Mouse (Mus musculus) T-helper 17 cell (primary cell): ENCODE measurements at regions not wholly inside any gene's neighbourhood (a gene's known extent, or its start where the extent isn't known, plus 50 kb on each side); places are given as distances from the start of the nearest gene placed in this dataset.

ENCODE experiments used
- in situ Hi-C, 2 experiments: fragments of 300-600 bp; cut with MboI, MseI; formaldehyde crosslinking; loops; 1 replicate in 1 of 2; 2 replicates in 1 of 2; pipeline ENCODE4 v1.15.1; 2025; ENCODE audit warnings: high pct_unique_total_duplicates in 2 of 2

GRCm38 (mm10) chr8:116237561-116238100 is 267.1 kb upstream of the Dynlrb2 start:
- in situ Hi-C loops: no loop called here

GRCm38 (mm10) chr8:116229654-116230136 is 275.1 kb upstream of the Dynlrb2 start:
- in situ Hi-C loops: no loop called here

GRCm38 (mm10) chr8:116227003-116227402 is 277.8 kb upstream of the Dynlrb2 start:
- in situ Hi-C loops: no loop called here

GRCm38 (mm10) chr8:116223235-116223634 is 281.5 kb upstream of the Dynlrb2 start:
- in situ Hi-C loops: no loop called here

- in situ Hi-C loops: no loop called here
These were observed 288.9 kb upstream of the Dynlrb2 start for GRCm38 (mm10) chr8:116215909-116216308.

GRCm38 (mm10) chr8:116215286-116215860 is 289.4 kb upstream of the Dynlrb2 start:
- in situ Hi-C loops: no loop called here

GRCm38 (mm10) chr8:116203631-116204030 is 301.1 kb upstream of the Dynlrb2 start:
- in situ Hi-C loops: no loop called here

GRCm38 (mm10) chr8:116200459-116200999 is 304.2 kb upstream of the Dynlrb2 start:
- in situ Hi-C loops: no loop called here

- in situ Hi-C loops: no loop called here
These were observed 308.1 kb upstream of the Dynlrb2 start for GRCm38 (mm10) chr8:116196623-116197184.

- in situ Hi-C loops: no loop called here
These were observed 312.7 kb upstream of the Dynlrb2 start for GRCm38 (mm10) chr8:116192096-116192495.

- in situ Hi-C loops: no loop called here
These were observed 319.6 kb upstream of the Dynlrb2 start for GRCm38 (mm10) chr8:116185206-116185605.

GRCm38 (mm10) chr8:116184241-116184640 is 320.5 kb upstream of the Dynlrb2 start:
- in situ Hi-C loops: no loop called here

GRCm38 (mm10) chr8:116177946-116178345 is 326.8 kb upstream of the Dynlrb2 start:
- in situ Hi-C loops: no loop called here

- in situ Hi-C loops: no loop called here
These were observed 329.9 kb upstream of the Dynlrb2 start for GRCm38 (mm10) chr8:116174891-116175290.

- in situ Hi-C loops: no loop called here
These were observed 330.8 kb upstream of the Dynlrb2 start for GRCm38 (mm10) chr8:116173961-116174360.

- in situ Hi-C loops: no loop called here
These were observed 336.9 kb upstream of the Dynlrb2 start for GRCm38 (mm10) chr8:116167874-116168273.

GRCm38 (mm10) chr8:116164989-116165299 is 339.8 kb upstream of the Dynlrb2 start:
- in situ Hi-C loops: no loop called here

GRCm38 (mm10) chr8:116164190-116164988 is 340.4 kb upstream of the Dynlrb2 start:
- in situ Hi-C loops: no loop called here

- in situ Hi-C loops: no loop called here
These were observed 343.8 kb upstream of the Dynlrb2 start for GRCm38 (mm10) chr8:116160932-116161331.

- in situ Hi-C loops: loop anchor here in 1 of 2 experiments (10.0 kb wide), 1 partner anchor 1029 kb away; no protein-coding TSS in a partner anchor
These were observed 360.8 kb upstream of the Dynlrb2 start for GRCm38 (mm10) chr8:116143687-116144573.

- in situ Hi-C loops: loop anchor here in 1 of 2 experiments (10.0 kb wide), 1 partner anchor 1027 kb away; no protein-coding TSS in a partner anchor
These were observed 363.4 kb upstream of the Dynlrb2 start for GRCm38 (mm10) chr8:116141363-116141762.
